Mouse (Mus musculus) heart, adult 11 months (tissue): ENCODE data around the gene Cmc1.
A peak's percentile ranks its signal among the peaks of the same experiment; 100 is the strongest.

ENCODE experiments used
- DNase-seq: peaks from one replicate; pipeline ENCODE4 v3.0.0; 2022

Cmc1 gene

GRCm38 (mm10) chr9:118029490-118029889 lies 120.5 kb downstream of the Cmc1 start:
- DNase-seq = peak; percentile 58

- no peak for DNase-seq
Measured at GRCm38 (mm10) chr9:118024966-118025365, 125.0 kb downstream of the Cmc1 start.
